Mouse (Mus musculus): ENCODE measurements around the gene Pmepa1. TPM values are rescaled to one million over a fixed set of nuclear protein-coding genes. Genes with fewer than 3 reads are reported as not detected.

The Pmepa1 gene
- polyA plus RNA-seq, 1 experiment from 2014 or later = 4.1 TPM

DNA sequence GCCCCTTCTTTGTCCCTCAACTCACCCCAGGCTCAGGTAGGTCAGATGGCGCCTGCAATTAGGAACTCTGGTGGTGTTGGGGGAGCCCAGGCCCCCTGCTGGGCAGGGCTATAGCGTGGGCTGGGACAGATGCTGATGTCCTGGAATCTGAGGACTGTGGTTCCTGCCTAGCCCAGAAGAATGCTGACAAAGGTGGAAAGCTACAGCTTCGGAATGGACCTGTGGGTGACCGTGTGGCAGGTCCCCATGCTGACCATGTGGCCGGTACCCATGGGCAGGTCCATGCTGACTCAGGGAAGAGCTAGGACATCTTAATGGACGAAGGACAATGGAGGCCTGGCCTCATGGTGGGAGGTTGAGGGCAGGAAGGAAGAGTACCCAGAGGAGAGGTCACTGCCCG is 93.5 kb downstream of the Pmepa1 start:
- no peak overlapping the region for H3K4me2 ChIP-seq (ENCODE audit: low read depth, low read length)
- no peaks in the 10 kb centered on the region for H3K9me3 ChIP-seq (replicated peaks; ENCODE audit: control insufficient read depth, low read length)
- H3K4me1 ChIP-seq (ENCODE audit: control insufficient read depth, insufficient read depth, low read length) = no peaks in the 10 kb centered on the region
- H3K4me3 ChIP-seq (ENCODE audit: low read length) = no peak overlapping the region
- no peak overlapping the region for H3K9ac ChIP-seq (ENCODE audit: low read length)
- 82% methylated on average over 7 of the region's 7 CpGs for WGBS
- no peak for ATAC-seq (replicated peaks; ENCODE audit: extremely low read depth, insufficient read depth, low FRiP score)
- H3K27ac ChIP-seq (ENCODE audit: low read length) = no peak overlapping the region
- peaks cover 7% of the 10 kb centered on the region for H3K27me3 ChIP-seq (ENCODE audit: control insufficient read depth, insufficient read depth, low read length)
- H3K36me3 ChIP-seq (ENCODE audit: control insufficient read depth, insufficient read depth) = no peaks in the 10 kb centered on the region

DNA sequence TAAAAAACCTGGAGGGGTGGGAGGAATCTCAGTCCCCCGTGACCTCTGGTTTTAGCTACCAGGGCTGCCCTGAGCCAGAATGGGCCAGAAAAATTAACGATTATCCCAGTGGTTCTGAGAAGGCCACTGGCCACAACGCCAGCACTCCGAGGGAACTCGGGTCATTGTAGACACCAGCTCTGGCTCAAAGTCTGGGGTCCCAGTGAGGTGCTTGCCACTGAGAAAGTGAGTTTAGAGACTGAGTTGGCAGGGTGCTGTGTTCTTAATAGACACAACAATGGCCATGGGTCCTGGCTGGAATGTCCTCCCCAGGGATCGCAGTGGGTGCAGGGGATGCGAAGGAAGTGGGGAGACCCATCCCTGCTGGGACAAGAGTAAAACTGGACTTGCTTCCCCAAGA is 94.4 kb downstream of the Pmepa1 start:
- Histone ChIP-seq H3K4me3 (ENCODE audit: low read length) (no peak overlapping the region), H3K27ac (ENCODE audit: low read length) (no peak overlapping the region), H3K9me3 (replicated peaks; ENCODE audit: control insufficient read depth, low read length) (no peaks in the 10 kb centered on the region), H3K36me3 (ENCODE audit: control insufficient read depth, insufficient read depth) (no peaks in the 10 kb centered on the region), H3K27me3 (ENCODE audit: control insufficient read depth, insufficient read depth, low read length) (peaks cover 7% of the 10 kb centered on the region), H3K9ac (ENCODE audit: low read length) (no peak overlapping the region), H3K4me1 (ENCODE audit: control insufficient read depth, insufficient read depth, low read length) (no peaks in the 10 kb centered on the region), H3K4me2 (ENCODE audit: low read depth, low read length) (no peak overlapping the region)
- ATAC-seq (replicated peaks; ENCODE audit: extremely low read depth, insufficient read depth, low FRiP score) = no peak
- 80% methylated on average over 7 of the region's 7 CpGs for WGBS

DNA sequence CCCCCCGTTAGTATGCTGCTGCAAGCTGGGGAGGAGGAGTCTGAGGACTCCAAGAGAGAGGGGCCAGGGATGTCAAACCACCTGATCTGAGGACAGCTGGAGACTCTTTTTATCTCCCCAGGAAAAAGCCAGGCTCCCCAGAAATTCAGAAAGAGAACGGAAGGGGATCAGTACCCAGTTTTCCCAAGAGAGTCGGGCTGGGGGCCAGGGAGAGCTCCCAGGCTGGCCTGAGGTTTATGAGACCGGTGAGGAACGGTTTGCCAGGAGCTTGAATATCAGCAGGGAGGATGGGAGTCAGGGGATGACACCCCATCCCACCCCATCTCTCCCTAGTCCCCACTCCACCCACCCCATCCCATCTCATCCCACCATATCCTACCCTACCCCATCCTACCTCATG is 94.8 kb downstream of the Pmepa1 start:
- Histone ChIP-seq H3K9ac (ENCODE audit: low read length) (no peak overlapping the region), H3K4me3 (ENCODE audit: low read length) (no peak overlapping the region), H3K36me3 (ENCODE audit: control insufficient read depth, insufficient read depth) (no peaks in the 10 kb centered on the region), H3K27ac (ENCODE audit: low read length) (no peak overlapping the region), H3K9me3 (replicated peaks; ENCODE audit: control insufficient read depth, low read length) (no peaks in the 10 kb centered on the region), H3K27me3 (ENCODE audit: control insufficient read depth, insufficient read depth, low read length) (peaks cover 7% of the 10 kb centered on the region), H3K4me2 (ENCODE audit: low read depth, low read length) (no peak overlapping the region), H3K4me1 (ENCODE audit: control insufficient read depth, insufficient read depth, low read length) (no peaks in the 10 kb centered on the region)
- WGBS = 71% methylated on average over 4 of the region's 5 CpGs
- ATAC-seq (replicated peaks; ENCODE audit: extremely low read depth, insufficient read depth, low FRiP score) = no peak

DNA sequence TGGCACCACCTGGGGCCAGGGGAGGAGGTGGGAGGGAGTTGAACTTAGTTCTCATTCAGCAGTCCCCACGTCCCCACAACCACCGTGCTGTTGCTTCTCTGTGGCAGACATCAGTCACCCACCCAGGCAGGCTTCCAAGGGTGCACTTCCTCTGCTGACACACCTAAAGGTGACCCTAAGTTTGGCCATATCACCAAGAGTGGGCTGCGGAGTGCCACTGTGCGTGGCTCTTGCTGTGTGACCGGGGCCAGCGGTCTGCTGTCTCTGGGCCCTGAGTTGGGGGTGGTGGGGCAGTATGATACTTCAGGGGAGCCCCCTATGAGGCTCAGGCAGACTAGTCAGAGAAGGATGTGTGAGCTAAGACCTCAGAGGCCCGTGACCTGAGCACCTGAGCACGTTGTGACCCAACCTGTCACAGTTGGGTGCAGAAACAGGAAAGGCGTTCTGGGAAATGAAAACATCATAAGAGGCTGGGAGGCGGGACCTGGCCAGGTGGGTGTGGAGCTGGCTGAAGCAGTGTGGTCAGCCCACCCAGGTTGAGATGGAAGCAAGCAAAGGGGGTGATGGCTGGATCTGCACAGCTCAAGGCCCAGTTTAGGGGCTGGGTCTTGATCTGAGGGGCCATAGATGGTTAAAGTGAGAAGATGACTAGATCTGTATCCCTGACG is 95.5 kb downstream of the Pmepa1 start:
- H3K4me3 ChIP-seq (ENCODE audit: low read length) = no peak overlapping the region
- H3K36me3 ChIP-seq (ENCODE audit: control insufficient read depth, insufficient read depth) = no peaks in the 10 kb centered on the region
- no peak overlapping the region for H3K9ac ChIP-seq (ENCODE audit: low read length)
- WGBS = 77% methylated on average over 11 of the region's 11 CpGs
- no peaks in the 10 kb centered on the region for H3K9me3 ChIP-seq (replicated peaks; ENCODE audit: control insufficient read depth, low read length)
- ATAC-seq (replicated peaks; ENCODE audit: extremely low read depth, insufficient read depth, low FRiP score) = no peak
- no peak overlapping the region for H3K4me2 ChIP-seq (ENCODE audit: low read depth, low read length)
- H3K27ac ChIP-seq (ENCODE audit: low read length) = no peak overlapping the region
- no peaks in the 10 kb centered on the region for H3K4me1 ChIP-seq (ENCODE audit: control insufficient read depth, insufficient read depth, low read length)
- H3K27me3 ChIP-seq (ENCODE audit: control insufficient read depth, insufficient read depth, low read length) = peaks cover 7% of the 10 kb centered on the region

DNA sequence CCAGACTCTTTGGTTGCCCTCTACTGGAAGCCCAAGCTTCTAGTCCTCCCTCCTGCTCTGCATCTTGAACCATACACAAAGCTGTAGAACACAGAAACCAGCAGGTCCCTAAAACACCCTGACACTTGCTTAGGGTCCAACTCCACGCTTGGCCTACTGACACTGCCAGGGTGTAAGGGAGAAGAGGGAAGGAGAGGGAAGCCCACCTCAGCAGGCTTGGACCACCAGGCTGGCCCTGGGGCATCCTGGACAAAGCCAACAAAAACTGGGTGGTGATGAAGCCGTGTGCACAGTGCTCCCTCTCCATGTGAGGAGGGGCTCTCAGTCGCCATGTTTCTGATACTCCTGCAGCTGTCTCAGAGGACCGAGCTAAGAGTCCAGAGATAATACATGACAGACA is 96.3 kb downstream of the Pmepa1 start:
- Histone ChIP-seq H3K4me1 (ENCODE audit: control insufficient read depth, insufficient read depth, low read length) (no peaks in the 10 kb centered on the region), H3K27ac (ENCODE audit: low read length) (no peak overlapping the region), H3K4me2 (ENCODE audit: low read depth, low read length) (no peak overlapping the region), H3K27me3 (ENCODE audit: control insufficient read depth, insufficient read depth, low read length) (peaks cover 7% of the 10 kb centered on the region), H3K9me3 (replicated peaks; ENCODE audit: control insufficient read depth, low read length) (no peaks in the 10 kb centered on the region; the same call in 1 of the 2 replicates), H3K9ac (ENCODE audit: low read length) (no peak overlapping the region), H3K36me3 (ENCODE audit: control insufficient read depth, insufficient read depth) (no peaks in the 10 kb centered on the region), H3K4me3 (ENCODE audit: low read length) (no peak overlapping the region)
- 65% methylated on average over 4 of the region's 4 CpGs for WGBS
- ATAC-seq (replicated peaks; ENCODE audit: extremely low read depth, insufficient read depth, low FRiP score) = no peak

DNA sequence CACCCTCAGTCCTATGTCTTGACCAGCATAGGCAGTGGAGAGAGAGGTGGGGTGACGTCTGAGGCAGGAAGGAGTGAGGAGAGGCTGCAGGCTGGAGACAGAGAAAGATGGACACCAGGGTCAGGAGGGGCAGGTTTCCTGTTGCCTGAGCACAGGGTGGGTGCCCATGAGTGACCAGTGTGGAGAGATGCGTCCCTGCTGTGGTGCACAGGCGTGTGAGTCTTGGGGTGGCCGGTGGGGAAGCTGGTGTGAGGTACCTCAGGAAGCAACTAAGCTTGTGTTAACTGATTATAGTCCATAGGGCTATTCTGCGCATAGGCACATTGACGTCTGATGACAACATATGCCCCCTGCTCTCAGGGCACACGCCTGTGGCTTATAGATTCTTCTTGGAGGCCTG is 97.3 kb downstream of the Pmepa1 start:
- H3K4me1 ChIP-seq (ENCODE audit: control insufficient read depth, insufficient read depth, low read length) = peaks cover 7% of the 10 kb centered on the region
- no peak for ATAC-seq (replicated peaks; ENCODE audit: extremely low read depth, insufficient read depth, low FRiP score)
- H3K36me3 ChIP-seq (ENCODE audit: control insufficient read depth, insufficient read depth) = no peaks in the 10 kb centered on the region
- no peak overlapping the region for H3K4me2 ChIP-seq (ENCODE audit: low read depth, low read length)
- no peak overlapping the region for H3K9ac ChIP-seq (ENCODE audit: low read length)
- no peak overlapping the region for H3K4me3 ChIP-seq (ENCODE audit: low read length)
- H3K9me3 ChIP-seq (replicated peaks; ENCODE audit: control insufficient read depth, low read length) = no peaks in the 10 kb centered on the region; the same call in 1 of the 2 replicates
- WGBS = 73% methylated on average over 7 of the region's 7 CpGs
- H3K27me3 ChIP-seq (ENCODE audit: control insufficient read depth, insufficient read depth, low read length) = peaks cover 7% of the 10 kb centered on the region
- no peak overlapping the region for H3K27ac ChIP-seq (ENCODE audit: low read length)

DNA sequence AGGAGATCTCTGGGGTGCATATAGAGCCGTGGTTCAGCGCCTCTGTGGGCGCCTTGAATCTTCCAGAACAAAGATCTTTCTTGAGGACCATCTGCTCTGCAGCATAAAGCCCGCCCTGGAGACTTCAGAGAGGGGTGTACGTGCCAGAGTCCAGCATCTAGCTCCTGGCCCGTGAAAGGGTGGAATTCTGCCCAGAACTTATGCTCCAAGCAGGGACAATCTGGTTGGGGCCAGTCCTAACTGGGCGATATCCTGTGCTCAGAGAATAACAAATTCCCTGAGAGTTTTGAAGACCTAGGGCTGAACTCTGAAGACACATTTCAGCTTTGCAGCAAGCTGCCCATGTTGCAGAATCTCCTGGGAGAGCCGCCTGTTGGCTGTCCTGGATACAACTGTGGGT is 98.4 kb downstream of the Pmepa1 start:
- Histone ChIP-seq H3K9ac (ENCODE audit: low read length) (no peak overlapping the region), H3K27ac (ENCODE audit: low read length) (no peak overlapping the region), H3K4me2 (ENCODE audit: low read depth, low read length) (no peak overlapping the region), H3K4me1 (ENCODE audit: control insufficient read depth, insufficient read depth, low read length) (peaks cover 16% of the 10 kb centered on the region), H3K36me3 (ENCODE audit: control insufficient read depth, insufficient read depth) (no peaks in the 10 kb centered on the region), H3K4me3 (ENCODE audit: low read length) (no peak overlapping the region), H3K27me3 (ENCODE audit: control insufficient read depth, insufficient read depth, low read length) (peaks cover 7% of the 10 kb centered on the region), H3K9me3 (replicated peaks; ENCODE audit: control insufficient read depth, low read length) (no peaks in the 10 kb centered on the region; the same call in 1 of the 2 replicates)
- WGBS = 68% methylated on average over 8 of the region's 8 CpGs
- ATAC-seq (replicated peaks; ENCODE audit: extremely low read depth, insufficient read depth, low FRiP score) = no peak

DNA sequence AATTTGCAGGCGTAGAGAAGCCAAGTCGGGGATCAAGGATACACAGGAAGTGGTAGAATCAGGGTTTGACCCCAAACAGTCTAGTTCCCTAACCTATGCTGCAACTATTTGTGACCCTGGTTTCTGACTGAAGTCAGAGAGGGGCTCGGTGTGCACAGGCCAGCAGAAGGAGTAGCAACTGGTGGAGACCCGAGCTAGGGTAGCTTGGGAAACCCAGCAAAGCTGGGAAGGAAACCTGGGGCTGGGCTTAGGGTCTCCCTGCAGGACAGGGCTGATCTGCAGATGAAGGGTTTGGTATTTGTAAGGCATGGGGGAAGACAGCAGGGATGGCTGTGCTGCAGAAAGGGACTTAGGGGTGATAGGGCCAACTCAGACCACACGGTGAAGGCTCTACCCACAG is 98.9 kb downstream of the Pmepa1 start:
- Histone ChIP-seq H3K9ac (ENCODE audit: low read length) (no peak overlapping the region), H3K4me3 (ENCODE audit: low read length) (no peak overlapping the region), H3K9me3 (replicated peaks; ENCODE audit: control insufficient read depth, low read length) (no peaks in the 10 kb centered on the region; the same call in 1 of the 2 replicates), H3K4me2 (ENCODE audit: low read depth, low read length) (no peak overlapping the region), H3K4me1 (ENCODE audit: control insufficient read depth, insufficient read depth, low read length) (peaks cover 18% of the 10 kb centered on the region), H3K27me3 (ENCODE audit: control insufficient read depth, insufficient read depth, low read length) (peaks cover 6% of the 10 kb centered on the region), H3K36me3 (ENCODE audit: control insufficient read depth, insufficient read depth) (no peaks in the 10 kb centered on the region), H3K27ac (ENCODE audit: low read length) (no peak overlapping the region)
- ATAC-seq (replicated peaks; ENCODE audit: extremely low read depth, insufficient read depth, low FRiP score) = no peak
- WGBS = 60% methylated on average over 5 of the region's 5 CpGs

DNA sequence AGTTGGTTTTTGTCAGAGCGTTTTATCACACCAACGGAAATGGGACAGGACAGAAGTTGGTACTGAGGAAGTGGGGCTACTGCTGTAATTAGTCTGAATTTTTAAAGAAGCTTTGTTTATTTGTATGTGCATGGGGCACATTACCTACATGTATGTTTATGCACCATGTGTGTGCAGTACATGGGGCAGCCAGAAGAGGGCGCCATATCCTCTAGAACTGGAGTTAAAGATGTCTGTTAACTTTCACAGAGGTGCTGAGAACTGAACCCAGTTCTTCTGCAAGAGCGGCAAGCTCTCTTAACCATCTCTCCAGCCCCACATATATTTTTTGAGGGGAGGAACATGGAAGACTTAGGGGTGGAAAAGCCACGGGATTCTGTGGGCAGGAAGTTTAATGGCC is 100.6 kb downstream of the Pmepa1 start:
- ATAC-seq (replicated peaks; ENCODE audit: extremely low read depth, insufficient read depth, low FRiP score) = no peak
- Histone ChIP-seq H3K9ac (ENCODE audit: low read length) (no peak overlapping the region), H3K4me1 (ENCODE audit: control insufficient read depth, insufficient read depth, low read length) (peaks cover 27% of the 10 kb centered on the region), H3K4me2 (ENCODE audit: low read depth, low read length) (no peak overlapping the region), H3K9me3 (replicated peaks; ENCODE audit: control insufficient read depth, low read length) (no peaks in the 10 kb centered on the region; the same call in 1 of the 2 replicates), H3K4me3 (ENCODE audit: low read length) (no peak overlapping the region), H3K27ac (ENCODE audit: low read length) (no peak overlapping the region), H3K36me3 (ENCODE audit: control insufficient read depth, insufficient read depth) (no peaks in the 10 kb centered on the region), H3K27me3 (ENCODE audit: control insufficient read depth, insufficient read depth, low read length) (no peaks in the 10 kb centered on the region)
- 88% methylated on average over 5 of the region's 5 CpGs for WGBS

Measured in heart, embryonic 16.5 days (tissue).